Mouse (Mus musculus) brain, embryonic 14.5 days (tissue): Measurements from ENCODE around the gene Nlgn1.

Experiments used
- CTCF ChIP-seq: fragments of 200-500 bp; IDR thresholded peaks from 2 replicates; pipeline ENCODE4 v1.5.1; 2012; ENCODE audit warnings: inconsistent platforms, mild to moderate bottlenecking, moderate library complexity, borderline replicate concordance; ENCODE audit not compliant: insufficient read depth, insufficient read length; ENCODE audit errors: extremely low read depth
- POLR2A ChIP-seq: fragments of 200-500 bp; IDR thresholded peaks from 2 replicates; pipeline ENCODE4 v1.6.1; 2012; ENCODE audit warnings: mild to moderate bottlenecking, inconsistent platforms, borderline replicate concordance; ENCODE audit not compliant: poor library complexity, insufficient read depth, insufficient read length, severe bottlenecking; ENCODE audit errors: extremely low read depth

DNA sequence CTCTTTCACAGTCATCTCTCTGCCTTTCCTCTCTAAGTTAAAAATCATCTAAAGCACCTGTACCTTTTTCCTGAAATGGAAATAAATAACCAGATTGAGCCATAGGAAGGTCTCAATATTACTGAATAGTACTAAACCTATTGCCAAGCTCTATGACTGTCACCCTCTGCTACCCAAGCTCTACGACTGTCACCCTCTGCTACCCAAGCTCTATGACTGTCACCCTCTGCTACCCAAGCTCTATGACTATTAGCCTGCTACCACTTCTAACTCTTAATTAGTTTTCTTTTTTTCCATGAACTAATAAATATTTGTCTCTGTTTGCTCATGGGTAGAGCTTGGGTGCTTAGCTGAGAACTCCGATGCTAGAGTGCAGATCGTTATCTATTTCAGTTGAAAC is 368.0 kb downstream of the Nlgn1 start:
- TF ChIP-seq CTCF (no peak), POLR2A (no peak)
